In the genomic region with DNA sequence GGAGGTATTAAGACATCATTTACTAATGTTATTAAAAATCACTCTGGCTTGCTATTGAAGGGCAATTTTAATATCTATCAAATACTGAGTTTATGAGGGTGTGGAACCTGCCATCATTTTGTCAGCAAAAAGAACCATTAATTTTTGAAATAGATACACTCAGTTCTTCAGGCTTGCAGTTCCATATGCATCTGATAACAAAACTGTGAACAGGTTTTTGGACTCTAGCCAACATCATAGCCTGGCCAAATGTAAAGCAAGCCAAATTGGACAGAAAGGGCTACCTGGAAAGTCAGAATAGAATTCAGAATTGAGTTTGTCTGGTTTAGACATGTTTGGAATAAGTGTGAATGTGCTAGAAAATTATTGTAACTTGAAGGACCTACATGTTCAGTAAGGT, we compare ENCODE assay signal across 22 mouse cellular contexts.
DNase-seq lines count a peak whose midpoint lies in the region; ATAC-seq and TF ChIP-seq lines count a peak whose summit lies in the region.
"Had no signal": no experiment of that assay in that cellular context is flagged by ENCODE, and none has a peak within 500 bp of the region (broad histone marks: within the 10 kb centered on the region; RNA-seq: fewer than 3 reads in every experiment).

No protein-coding gene starts in this region.

- H3K27me3 ChIP-seq in forebrain, embryonic 14.5 days (replicated peaks; ENCODE audit: control insufficient read depth, insufficient read depth, low read length), result no peaks in the 10 kb centered on the region
- no peaks in the 10 kb centered on the region for H3K27me3 ChIP-seq in forebrain, embryonic 10.5 days (ENCODE audit: poor library complexity, severe bottlenecking)
- H3K27me3 ChIP-seq in cerebellum, adult 2 months (ENCODE audit: control insufficient read depth, insufficient read depth, low read length), result no peaks in the 10 kb centered on the region
- H3K27me3 ChIP-seq: embryonic facial prominence, embryonic 13.5 days; hindbrain, embryonic 13.5 days had no signal

- no peaks in the 10 kb centered on the region for H3K9me3 ChIP-seq in forebrain, embryonic 14.5 days (replicated peaks; ENCODE audit: control insufficient read depth, low read length)
- H3K9me3 ChIP-seq in forebrain, embryonic 10.5 days, result no peaks in the 10 kb centered on the region
- H3K9me3 ChIP-seq: embryonic facial prominence, embryonic 13.5 days; hindbrain, embryonic 13.5 days had no signal

- ATAC-seq in forebrain, embryonic 14.5 days, result no peak
- ATAC-seq: activated CD4-positive, CD25-positive, alpha-beta regulatory T cell, adult 4 months had no signal

- no peak overlapping the region for H3K4me2 ChIP-seq in forebrain, embryonic 14.5 days (ENCODE audit: low read length)
- H3K4me2 ChIP-seq: embryonic facial prominence, embryonic 13.5 days; hindbrain, embryonic 13.5 days had no signal

- no peak for TF ChIP-seq CTCF in cerebellum, adult 2 months (IDR thresholded peaks at IDR 0.05; ENCODE audit: borderline replicate concordance, insufficient read depth, low read depth, low read length)

- no peaks in the 10 kb centered on the region for H3K4me1 ChIP-seq in forebrain, embryonic 14.5 days (ENCODE audit: control insufficient read depth, insufficient read depth, low read length)
- no peaks in the 10 kb centered on the region for H3K4me1 ChIP-seq in forebrain, embryonic 10.5 days
- H3K4me1 ChIP-seq in cerebellum, adult 2 months (ENCODE audit: control insufficient read depth, insufficient read depth, low read length), result no peaks in the 10 kb centered on the region; the same call in none of the 2 replicates
- H3K4me1 ChIP-seq: embryonic facial prominence, embryonic 13.5 days; hindbrain, embryonic 13.5 days had no signal

- H3K36me3 ChIP-seq in forebrain, embryonic 14.5 days (ENCODE audit: control insufficient read depth, insufficient read depth, low read length), result no peaks in the 10 kb centered on the region
- H3K36me3 ChIP-seq in forebrain, embryonic 10.5 days (replicated peaks), result no peaks in the 10 kb centered on the region
- H3K36me3 ChIP-seq: embryonic facial prominence, embryonic 13.5 days; hindbrain, embryonic 13.5 days had no signal

- no peak for TF ChIP-seq POLR2A in cerebellum, adult 2 months (IDR thresholded peaks at IDR 0.05; ENCODE audit: borderline replicate concordance, insufficient read depth, low read length)

- intact Hi-C loops in left cerebral cortex, postnatal 4 days (cut with DNase I), result no loop called here
- intact Hi-C loops in left cerebral cortex, postnatal 10 days (cut with DNase I), result no loop called here

- no peak overlapping the region for H3K9ac ChIP-seq in forebrain, embryonic 14.5 days (ENCODE audit: low read length)
- H3K9ac ChIP-seq: embryonic facial prominence, embryonic 13.5 days; hindbrain, embryonic 13.5 days had no signal

- peak; percentile 29 for DNase-seq in forebrain, embryonic 14.5 days (ENCODE audit: low spot score)
- DNase-seq in forebrain, embryonic 10.5 days (ENCODE audit: extremely low spot score, low spot score), result no peak
- peak; percentile 45 for DNase-seq in left cerebral cortex, postnatal 4 days
- DNase-seq in left cerebral cortex, postnatal 10 days (ENCODE audit: extremely low spot score in 1 of 2, low spot score in 2 of 2), result no peak
- DNase-seq in cerebellum, adult 2 months, result peak; percentile 60 to 87
- peak; percentile 77 to 81 for DNase-seq in cerebellum, postnatal 25 days
- DNase-seq in retina, postnatal 1 day, result no peak
- DNase-seq in right cerebral cortex, postnatal 14 days, result no peak
- DNase-seq: adrenal gland, postnatal 10 days; embryo, embryonic 11 days; gastrocnemius, postnatal 25 days; heart, adult 18-20 months; kidney, adult 2 months; kidney, postnatal 25 days; right cerebral cortex, postnatal 25 days; thymus, postnatal 14 days had no signal

- H3K27ac ChIP-seq in forebrain, embryonic 14.5 days (ENCODE audit: low read depth, low read length), result no peak overlapping the region
- no peak overlapping the region for H3K27ac ChIP-seq in forebrain, embryonic 10.5 days
- H3K27ac ChIP-seq in cerebellum, adult 2 months (ENCODE audit: insufficient read depth, low read length), result no peak overlapping the region
- H3K27ac ChIP-seq: embryonic facial prominence, embryonic 13.5 days; hindbrain, embryonic 13.5 days; left cerebral cortex, adult 2 months; macrophage had no signal

- no peak overlapping the region for H3K4me3 ChIP-seq in forebrain, embryonic 14.5 days (ENCODE audit: low read depth, low read length)
- H3K4me3 ChIP-seq in forebrain, embryonic 10.5 days, result no peak overlapping the region
- H3K4me3 ChIP-seq in cerebellum, adult 2 months (replicated peaks; ENCODE audit: insufficient read depth, low read depth, low read length), result no peak overlapping the region
- H3K4me3 ChIP-seq: embryonic facial prominence, embryonic 13.5 days; erythroblast, embryonic 14.5 days; hindbrain, embryonic 13.5 days; left cerebral cortex, adult 2 months had no signal

Comparison
In these comparisons a context has a peak if more than half of its experiments do, and no peak if none do; other contexts are left out.
1. DNase-seq: peak in forebrain, embryonic 14.5 days (single experiment), left cerebral cortex, postnatal 4 days (single experiment), cerebellum, adult 2 months (2 of 2) and cerebellum, postnatal 25 days (2 of 2); none in forebrain, embryonic 10.5 days (single experiment), left cerebral cortex, postnatal 10 days (0 of 2), retina, postnatal 1 day (single experiment) and right cerebral cortex, postnatal 14 days (single experiment).